Mouse (Mus musculus) adrenal gland, adult (tissue): Measurements from ENCODE around the gene Gm35134.
"Not testable (repeated sequence)": the region's sequence is repeated elsewhere in the genome, so short reads cannot be mapped to it uniquely, and the experiment has no call there.

Experiments used
- DNase-seq, 2 experiments: peaks; one replicate each; pipeline ENCODE4 v3.0.0; 2022 to 2023; ENCODE audit warnings: low spot score in 1 of 2; ENCODE audit not compliant: inconsistent age in 2 of 2

The Gm35134 gene

GRCm38 (mm10) chrY:19112707-19113106, at the start of gene Gm35134:
Gene Gm35134, plus strand, starts transcription at chrY:19113007.
- DNase-seq: not testable (repeated sequence)
